Mouse (Mus musculus) megakaryocyte, embryonic 14.5 days (primary cell): ENCODE results near the gene Arsk. TPM values are rescaled to one million over a fixed set of nuclear protein-coding genes. Genes with fewer than 3 reads are reported as not detected.
A peak's percentile ranks its signal among the peaks of the same experiment; 100 is the strongest.

Experiments used
- H3K27me3 ChIP-seq: replicated peaks from 2 replicates; pipeline ENCODE3; 2012; ENCODE audit warnings: inconsistent platforms
- H3K36me3 ChIP-seq: replicated peaks from 2 replicates; pipeline ENCODE3; 2012; ENCODE audit warnings: low read length, inconsistent platforms, mixed read lengths
- H3K4me1 ChIP-seq: 2 replicates; pipeline ENCODE4 v1.6.1; 2012; ENCODE audit warnings: inconsistent platforms
- H3K4me3 ChIP-seq: replicated peaks from 2 replicates; pipeline ENCODE3; 2012; ENCODE audit warnings: moderate library complexity, mild to moderate bottlenecking, inconsistent platforms
- H3K9me3 ChIP-seq: 2 replicates; pipeline ENCODE4 v1.6.1; 2012; ENCODE audit warnings: inconsistent platforms
- FLI1 ChIP-seq: IDR thresholded peaks from 2 replicates; pipeline ENCODE4 v1.6.1; 2012; ENCODE audit warnings: low read length, inconsistent platforms, mixed read lengths
- GATA1 ChIP-seq: IDR thresholded peaks from 3 replicates; pipeline ENCODE4 v1.6.1; 2012; ENCODE audit warnings: mixed read lengths, low read length, inconsistent platforms, borderline replicate concordance
- polyA plus RNA-seq: library from polyadenylated mRNA; stranded (reverse); fragments of >175 nt; gene quantifications from 2 replicates; pipeline ENCODE4 v1.2.3, GENCODE M21; 2012; ENCODE audit warnings: low replicate concordance; ENCODE audit not compliant: insufficient read depth

Arsk gene
- polyA plus RNA-seq: 0.75 and 1.4 TPM in 2 replicates

GRCm38 (mm10) chr13:76098493-76099303 is at the start of gene Arsk, which contains the start of gene Ttc37:
TSS of gene Arsk (minus strand) at chr13:76098660.
TSS of gene Ttc37 (plus strand) at chr13:76098734.
- Histone ChIP-seq H3K27me3 (no peaks in the 10 kb centered on the region), H3K36me3 (peaks cover 35% of the 10 kb centered on the region), H3K4me3 (peak within 1 kb of the TSS; percentile 98), H3K9me3 (no peaks in the 10 kb centered on the region), H3K4me1 (peaks cover 24% of the 10 kb centered on the region)
- TF ChIP-seq FLI1 (no peak), GATA1 (no peak)

- peaks cover 73% of the 10 kb centered on the region for H3K36me3 ChIP-seq
- TF ChIP-seq FLI1 (no peak), GATA1 (no peak)
- H3K27me3 ChIP-seq: no peaks in the 10 kb centered on the region
- H3K4me1 ChIP-seq: peaks cover 4% of the 10 kb centered on the region
- H3K9me3 ChIP-seq: no peaks in the 10 kb centered on the region
- H3K4me3 ChIP-seq: no peak overlapping the region
These were observed 42.8 kb upstream of the Arsk start for GRCm38 (mm10) chr13:76141117-76141808.

- Histone ChIP-seq H3K9me3 (no peaks in the 10 kb centered on the region), H3K4me3 (no peak overlapping the region), H3K27me3 (no peaks in the 10 kb centered on the region), H3K36me3 (peaks cover 79% of the 10 kb centered on the region), H3K4me1 (peaks cover 7% of the 10 kb centered on the region)
- no peak for TF ChIP-seq GATA1
- no peak for TF ChIP-seq FLI1
These were observed 40.4 kb upstream of the Arsk start for GRCm38 (mm10) chr13:76138862-76139261.

- H3K4me1 ChIP-seq: peaks cover 3% of the 10 kb centered on the region; the same call in 1 of the 2 replicates
- no peaks in the 10 kb centered on the region for H3K9me3 ChIP-seq
- H3K36me3 ChIP-seq: peaks cover 80% of the 10 kb centered on the region
- H3K27me3 ChIP-seq: no peaks in the 10 kb centered on the region
- no peak overlapping the region for H3K4me3 ChIP-seq
- TF ChIP-seq FLI1 (no peak), GATA1 (no peak)
These were observed 34.0 kb upstream of the Arsk start for GRCm38 (mm10) chr13:76132415-76132814.

DNA sequence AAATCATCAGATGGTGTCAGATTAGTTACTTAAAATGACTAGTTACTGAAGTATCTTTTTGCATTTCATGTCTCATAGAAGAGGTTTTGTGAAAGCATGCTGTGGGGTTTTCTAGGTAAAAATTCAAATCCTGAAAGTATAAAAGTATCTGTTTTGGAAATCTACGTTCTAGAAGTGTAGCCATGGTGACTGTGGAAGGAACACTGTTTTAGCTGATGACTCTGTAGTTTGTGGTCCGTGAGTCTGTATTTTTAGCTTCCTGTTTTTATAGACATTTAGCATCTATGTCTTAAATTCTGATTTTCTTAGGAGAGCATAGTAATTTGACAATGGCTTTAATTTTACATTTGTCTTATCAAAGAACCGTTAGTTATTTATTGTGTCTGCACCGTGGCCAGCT is 30.3 kb upstream of the Arsk start:
- no peak for TF ChIP-seq GATA1
- TF ChIP-seq FLI1: no peak
- Histone ChIP-seq H3K4me3 (no peak overlapping the region), H3K9me3 (no peaks in the 10 kb centered on the region), H3K36me3 (peaks cover 85% of the 10 kb centered on the region), H3K4me1 (no peaks in the 10 kb centered on the region), H3K27me3 (no peaks in the 10 kb centered on the region)

DNA sequence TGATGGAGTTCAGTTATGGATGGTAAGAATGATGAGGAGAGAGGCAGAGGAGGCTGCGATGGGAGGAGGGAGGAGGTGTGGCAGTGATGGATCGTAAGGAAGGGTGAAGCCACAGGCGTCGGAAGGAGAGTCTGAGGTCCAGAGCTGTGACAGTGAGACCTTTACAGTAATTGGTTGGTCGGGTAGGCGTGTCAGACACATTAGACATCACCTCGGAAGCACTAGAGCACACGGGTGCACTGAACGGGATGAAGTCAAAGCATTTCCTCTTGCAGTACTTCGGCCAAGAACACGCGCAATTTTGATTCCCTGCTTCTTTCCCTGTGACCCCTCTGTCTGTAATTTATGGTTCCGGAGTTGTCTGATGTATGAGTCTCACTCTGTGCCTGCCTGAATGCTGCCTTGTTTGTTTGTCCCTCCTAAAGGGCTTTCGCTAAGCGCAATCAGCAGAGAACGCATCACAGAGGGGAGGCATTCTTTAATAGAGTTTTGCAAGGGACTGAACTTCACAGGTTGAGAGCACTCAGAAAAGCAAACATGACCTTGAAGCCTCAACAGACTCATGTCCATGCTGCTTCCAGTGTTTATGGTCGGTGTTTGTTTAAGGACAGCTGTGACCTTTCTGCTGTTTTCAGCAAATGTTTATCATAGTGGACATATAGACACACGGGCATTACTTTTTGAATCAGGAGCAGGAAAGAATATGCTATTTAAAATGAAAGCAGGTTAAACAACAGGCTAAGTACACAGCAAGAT is 10.8 kb upstream of the Arsk start:
- Histone ChIP-seq H3K4me1 (no peaks in the 10 kb centered on the region), H3K27me3 (no peaks in the 10 kb centered on the region), H3K36me3 (peaks cover 70% of the 10 kb centered on the region), H3K4me3 (no peak overlapping the region), H3K9me3 (no peaks in the 10 kb centered on the region)
- TF ChIP-seq GATA1: no peak
- TF ChIP-seq FLI1: no peak

DNA sequence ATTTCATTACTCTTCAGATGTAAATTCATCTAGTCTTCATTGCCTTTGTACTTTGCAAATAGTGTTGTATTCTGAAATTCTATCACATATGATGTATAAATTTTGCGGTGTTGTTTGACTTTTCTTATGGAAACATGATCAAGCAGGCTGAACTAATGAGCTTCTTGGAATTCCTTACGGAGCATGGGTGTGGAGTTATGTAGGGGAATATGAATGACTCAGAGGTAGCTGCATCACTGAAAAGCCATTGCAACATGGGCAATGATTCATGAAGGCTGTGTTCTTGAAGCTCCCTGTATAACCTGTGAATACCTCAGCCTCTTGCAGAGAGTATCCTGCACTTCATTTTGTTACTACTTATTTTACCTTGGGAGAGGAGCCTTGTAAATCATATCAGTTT is 3.5 kb upstream of the Arsk start:
- no peak for TF ChIP-seq FLI1
- TF ChIP-seq GATA1: no peak
- Histone ChIP-seq H3K36me3 (peaks cover 36% of the 10 kb centered on the region), H3K27me3 (no peaks in the 10 kb centered on the region), H3K4me1 (peaks cover 23% of the 10 kb centered on the region), H3K4me3 (no peak overlapping the region), H3K9me3 (no peaks in the 10 kb centered on the region)

DNA sequence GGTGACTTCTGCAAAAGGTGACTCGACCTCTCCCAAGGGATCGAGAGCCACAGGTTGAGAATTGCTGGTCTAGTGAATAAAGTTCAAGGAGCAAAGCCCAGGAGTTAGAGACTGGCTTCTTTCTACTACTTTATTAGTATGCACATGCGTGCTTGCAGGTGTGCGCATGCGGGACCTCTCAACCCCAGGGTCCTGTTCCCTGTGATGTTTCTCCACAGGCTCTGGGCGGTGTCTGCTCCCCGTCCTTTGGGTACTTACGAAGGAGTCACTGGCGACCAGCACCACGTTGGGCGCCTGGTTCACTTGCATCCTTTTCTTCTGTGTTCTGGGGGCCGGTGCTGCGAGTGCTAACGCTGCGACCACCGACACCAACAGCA is 356 bp downstream of the Arsk start:
- H3K27me3 ChIP-seq: no peaks in the 10 kb centered on the region
- H3K36me3 ChIP-seq: peaks cover 31% of the 10 kb centered on the region
- TF ChIP-seq GATA1 (no peak), FLI1 (no peak)
- H3K4me1 ChIP-seq: peaks cover 24% of the 10 kb centered on the region
- H3K9me3 ChIP-seq: no peaks in the 10 kb centered on the region
- peak overlapping the region; percentile 98 for H3K4me3 ChIP-seq

GRCm38 (mm10) chr13:76074323-76074722 is 24.1 kb downstream of the Arsk start:
- Histone ChIP-seq H3K27me3 (no peaks in the 10 kb centered on the region), H3K4me1 (peaks cover 12% of the 10 kb centered on the region; the same call in 1 of the 2 replicates), H3K36me3 (peaks cover 5% of the 10 kb centered on the region), H3K9me3 (no peaks in the 10 kb centered on the region), H3K4me3 (no peak overlapping the region)
- TF ChIP-seq FLI1 (no peak), GATA1 (no peak)
